Mouse (Mus musculus) lung, embryonic 14.5 days (tissue): ENCODE measurements around the gene Ptprg. TPM values are rescaled to one million over a fixed set of nuclear protein-coding genes. Genes with fewer than 3 reads are reported as not detected.

Experiments
- ATAC-seq: fragments of 200-750 bp; cut with Nextera tagmentation; 2 replicates; pipeline ENCODE4 v1.8.0; 2017; ENCODE audit warnings: mild to moderate bottlenecking, moderate TSS enrichment, moderate library complexity; ENCODE audit not compliant: insufficient read depth
- DNase-seq: peaks from one replicate; pipeline ENCODE4 v3.0.0-alpha.2; 2015
- H3K27ac ChIP-seq: fragments of 300-500 bp; sonication (generic); 2 replicates; pipeline ENCODE4 v1.5.1; 2014; ENCODE audit warnings: low read depth, mild to moderate bottlenecking, moderate library complexity
- H3K27me3 ChIP-seq: fragments of 300-500 bp; sonication (generic); 2 replicates; pipeline ENCODE4 v1.6.1; 2014; ENCODE audit warnings: low read length, control low read depth; ENCODE audit not compliant: insufficient read depth
- H3K36me3 ChIP-seq: fragments of 300-500 bp; sonication (generic); 2 replicates; pipeline ENCODE4 v1.6.1; 2014; ENCODE audit warnings: control low read depth; ENCODE audit not compliant: insufficient read depth
- H3K4me1 ChIP-seq: fragments of 300-500 bp; sonication (generic); 2 replicates; pipeline ENCODE4 v1.6.1; 2014; ENCODE audit warnings: antibody characterized with exemption, control low read depth; ENCODE audit not compliant: insufficient read depth
- H3K4me2 ChIP-seq: fragments of 300-500 bp; sonication (generic); 2 replicates; pipeline ENCODE4 v1.6.1; 2014; ENCODE audit warnings: mild to moderate bottlenecking
- H3K4me3 ChIP-seq: fragments of 300-500 bp; sonication (generic); 2 replicates; pipeline ENCODE4 v1.5.1; 2014; ENCODE audit warnings: low read depth, low read length
- H3K9ac ChIP-seq: fragments of 300-500 bp; sonication (generic); 2 replicates; pipeline ENCODE4 v1.6.1; 2014
- H3K9me3 ChIP-seq: fragments of 300-500 bp; sonication (generic); 2 replicates; pipeline ENCODE4 v1.6.1; 2016; ENCODE audit warnings: low read depth, low read length, control low read depth
- CTCF ChIP-seq: IDR thresholded peaks from 2 replicates; pipeline ENCODE4 v1.5.1; 2016; ENCODE audit warnings: antibody characterized with exemption, low read depth
- WGBS: fragments of 180-500 bp; shearing (Covaris S2); extraction: QIAGEN DNeasy Blood & Tissue Kit; methylation state at CpG from one replicate; pipeline ENCODE4 v1.1.7; 2014; 5-methylcytosine and 5-hydroxymethylcytosine counted together
- polyA plus RNA-seq: library from polyadenylated mRNA; unstranded; fragments of >200 nt; fragmentation: Nextera tagmentation; extraction: Ambion mirVana; gene quantifications from 2 replicates; pipeline ENCODE4 v1.2.1, GENCODE M21; 2014

The Ptprg gene
- polyA plus RNA-seq, 1 experiment from 2014 or later: 43.2 TPM

GRCm38 (mm10) chr14:11731223-11731920, 178.0 kb downstream of the Ptprg start:
- 29% methylated on average over 7 of the region's 7 CpGs for WGBS
- peak; percentile 56; the same call in 1 of the 2 replicates for ATAC-seq
- Histone ChIP-seq H3K27me3 (no peaks in the 10 kb centered on the region), H3K9me3 (no peaks in the 10 kb centered on the region), H3K4me1 (no peaks in the 10 kb centered on the region), H3K4me2 (no peak overlapping the region), H3K9ac (no peak overlapping the region), H3K4me3 (no peak overlapping the region), H3K27ac (no peak overlapping the region), H3K36me3 (no peaks in the 10 kb centered on the region)
- peak; percentile 37 for DNase-seq
- TF ChIP-seq CTCF: no peak

DNA sequence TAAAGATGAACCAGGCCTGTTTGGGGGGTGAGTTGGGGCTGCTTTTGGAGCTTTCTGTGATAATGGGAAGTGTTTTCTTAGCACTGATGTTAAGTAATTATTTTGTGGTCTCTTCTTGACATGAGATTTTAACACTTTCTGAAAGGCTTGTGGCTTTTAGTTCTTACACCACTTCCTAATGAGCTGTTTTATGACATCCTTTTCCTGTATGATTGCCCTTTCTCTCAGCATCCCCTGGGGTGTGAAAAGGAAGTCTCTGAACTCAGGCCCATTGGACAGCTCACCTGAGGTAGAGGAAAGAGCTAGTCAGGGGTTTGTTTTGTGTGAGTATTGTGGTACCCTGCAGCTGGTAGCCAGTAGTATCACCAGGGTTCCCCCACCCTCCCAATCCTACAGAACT, 179.0 kb downstream of the Ptprg start:
- ATAC-seq (no peak), DNase-seq (no peak)
- Histone ChIP-seq H3K9ac (no peak overlapping the region), H3K4me2 (no peak overlapping the region), H3K27me3 (no peaks in the 10 kb centered on the region), H3K4me3 (no peak overlapping the region), H3K4me1 (no peaks in the 10 kb centered on the region), H3K27ac (no peak overlapping the region), H3K36me3 (no peaks in the 10 kb centered on the region), H3K9me3 (no peaks in the 10 kb centered on the region)
- TF ChIP-seq CTCF: no peak

- Histone ChIP-seq H3K27me3 (no peaks in the 10 kb centered on the region), H3K4me3 (no peak overlapping the region), H3K9ac (no peak overlapping the region), H3K36me3 (no peaks in the 10 kb centered on the region), H3K4me1 (no peaks in the 10 kb centered on the region), H3K9me3 (no peaks in the 10 kb centered on the region), H3K27ac (no peak overlapping the region), H3K4me2 (no peak overlapping the region)
- no peak for TF ChIP-seq CTCF
- 92% methylated on average over 1 of the region's 1 CpGs for WGBS
- DNase-seq (no peak), ATAC-seq (no peak)
These were observed 190.4 kb downstream of the Ptprg start for GRCm38 (mm10) chr14:11743726-11744125.

DNA sequence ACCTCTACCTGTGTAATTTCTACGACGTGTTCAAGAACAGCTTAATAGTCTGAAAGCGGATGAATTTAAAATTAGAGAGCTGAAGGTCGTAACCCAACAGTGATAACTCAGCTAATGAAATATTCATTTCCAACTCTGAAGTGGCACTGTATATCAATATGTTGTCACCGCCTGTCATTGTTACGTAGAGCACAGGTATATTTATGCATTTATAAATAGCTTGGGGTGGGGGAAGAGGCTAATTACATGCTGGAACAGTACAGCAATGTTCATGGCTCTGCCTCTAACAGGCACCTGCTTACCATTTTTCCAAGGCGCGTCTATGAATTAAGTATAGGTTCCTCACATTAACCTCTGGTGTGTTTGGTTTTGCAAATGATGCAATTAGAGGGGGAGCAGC, 199.3 kb downstream of the Ptprg start:
- WGBS: 75% methylated on average over 8 of the region's 8 CpGs
- Histone ChIP-seq H3K27ac (no peak overlapping the region), H3K4me3 (no peak overlapping the region), H3K9me3 (no peaks in the 10 kb centered on the region), H3K4me2 (no peak overlapping the region), H3K4me1 (no peaks in the 10 kb centered on the region), H3K9ac (no peak overlapping the region), H3K36me3 (no peaks in the 10 kb centered on the region), H3K27me3 (no peaks in the 10 kb centered on the region)
- ATAC-seq (no peak), DNase-seq (no peak)
- no peak for TF ChIP-seq CTCF

DNA sequence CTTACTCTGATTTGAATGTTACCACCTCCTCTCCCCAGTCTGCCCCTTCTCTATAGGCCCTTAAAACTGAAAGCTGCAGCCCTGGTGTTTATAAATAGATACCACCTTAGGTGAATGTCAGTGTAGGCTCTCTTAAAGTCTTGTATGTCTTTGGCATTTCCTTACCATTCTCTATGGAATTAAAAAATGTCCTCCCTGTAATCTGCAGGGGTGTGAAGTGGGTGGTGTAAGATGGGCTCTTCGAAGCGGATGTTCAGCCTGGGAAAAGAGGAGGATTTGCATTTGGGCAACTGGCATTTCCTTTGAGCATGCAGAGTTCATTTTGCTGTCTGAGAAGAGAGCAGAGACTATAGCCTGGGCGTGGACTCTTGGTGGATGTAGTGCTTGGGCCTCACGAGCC, 201.3 kb downstream of the Ptprg start:
- Histone ChIP-seq H3K4me3 (no peak overlapping the region), H3K27ac (no peak overlapping the region), H3K9ac (no peak overlapping the region), H3K4me2 (no peak overlapping the region), H3K27me3 (no peaks in the 10 kb centered on the region), H3K4me1 (no peaks in the 10 kb centered on the region), H3K36me3 (no peaks in the 10 kb centered on the region), H3K9me3 (no peaks in the 10 kb centered on the region)
- no peak for TF ChIP-seq CTCF
- no peak for DNase-seq
- ATAC-seq: no peak
- WGBS: 76% methylated on average over 4 of the region's 4 CpGs

GRCm38 (mm10) chr14:11758185-11758584, 204.9 kb downstream of the Ptprg start:
- TF ChIP-seq CTCF: no peak
- Histone ChIP-seq H3K9me3 (no peaks in the 10 kb centered on the region), H3K9ac (no peak overlapping the region), H3K36me3 (no peaks in the 10 kb centered on the region), H3K27me3 (no peaks in the 10 kb centered on the region), H3K4me1 (no peaks in the 10 kb centered on the region), H3K27ac (no peak overlapping the region), H3K4me3 (no peak overlapping the region), H3K4me2 (no peak overlapping the region)
- ATAC-seq (no peak), DNase-seq (no peak)
- WGBS: 85% methylated on average over 6 of the region's 6 CpGs

DNA sequence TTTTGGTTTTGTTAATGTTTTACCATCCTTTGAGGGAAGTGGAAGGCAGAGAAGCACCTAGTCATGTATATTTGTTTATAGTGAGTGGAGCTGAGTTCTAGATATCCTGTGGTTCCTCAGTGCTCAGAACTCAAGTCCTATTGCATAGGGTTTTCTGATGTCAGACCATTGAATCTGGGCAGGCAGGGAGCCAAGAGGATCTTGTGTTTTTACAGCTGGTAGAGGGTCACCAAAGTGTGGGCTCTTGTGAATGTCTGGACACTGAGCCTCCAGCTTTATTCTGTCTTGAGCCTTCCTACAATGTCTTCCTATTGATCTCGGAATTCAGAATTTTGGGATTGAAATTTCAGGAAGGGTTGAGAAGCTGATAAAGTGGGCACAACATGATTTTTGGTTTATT, 206.0 kb downstream of the Ptprg start:
- 88% methylated on average over 1 of the region's 1 CpGs for WGBS

More for the DNA sequence above, 206.0 kb downstream of the Ptprg start:
- no peak overlapping the region for H3K4me2 ChIP-seq
- ATAC-seq (no peak), DNase-seq (no peak)
- no peak overlapping the region for H3K9ac ChIP-seq
- H3K36me3 ChIP-seq: no peaks in the 10 kb centered on the region
- TF ChIP-seq CTCF: no peak
- no peaks in the 10 kb centered on the region for H3K9me3 ChIP-seq
- no peaks in the 10 kb centered on the region for H3K27me3 ChIP-seq
- H3K4me3 ChIP-seq: no peak overlapping the region
- H3K4me1 ChIP-seq: no peaks in the 10 kb centered on the region
- H3K27ac ChIP-seq: no peak overlapping the region
